Mouse (Mus musculus) intestine, embryonic 16.5 days (tissue): Measurements from ENCODE around the gene Hils1. TPM values are rescaled to one million over a fixed set of nuclear protein-coding genes. Genes with fewer than 3 reads are reported as not detected.

Experiments
- ATAC-seq: fragments of 200-750 bp; cut with Nextera tagmentation; 2 replicates; pipeline ENCODE4 v1.8.0; 2017; ENCODE audit warnings: moderate TSS enrichment, moderate library complexity
- H3K27ac ChIP-seq: fragments of 300-500 bp; sonication (generic); 2 replicates; pipeline ENCODE4 v1.5.1; 2014; ENCODE audit warnings: mild to moderate bottlenecking, low read length
- H3K27me3 ChIP-seq: fragments of 300-500 bp; sonication (generic); replicated peaks from 2 replicates; pipeline ENCODE4 v1.6.1; 2014; ENCODE audit warnings: low read length, control low read depth, mixed read lengths; ENCODE audit not compliant: control insufficient read depth, insufficient read depth
- H3K36me3 ChIP-seq: fragments of 300-500 bp; sonication (generic); 2 replicates; pipeline ENCODE4 v1.6.1; 2014; ENCODE audit warnings: low read length, control low read depth; ENCODE audit not compliant: control insufficient read depth, insufficient read depth
- H3K4me1 ChIP-seq: fragments of 300-500 bp; sonication (generic); 2 replicates; pipeline ENCODE4 v1.6.1; 2014; ENCODE audit warnings: low read length, control low read depth, mixed read lengths; ENCODE audit not compliant: control insufficient read depth, insufficient read depth
- H3K4me2 ChIP-seq: fragments of 300-500 bp; sonication (generic); 2 replicates; pipeline ENCODE4 v1.6.1; 2014; ENCODE audit warnings: low read depth, low read length, control low read depth
- H3K4me3 ChIP-seq: fragments of 300-500 bp; sonication (generic); 2 replicates; pipeline ENCODE4 v1.5.1; 2014; ENCODE audit warnings: mild to moderate bottlenecking, low read length
- H3K9ac ChIP-seq: fragments of 300-500 bp; sonication (generic); 2 replicates; pipeline ENCODE4 v1.6.1; 2014; ENCODE audit warnings: low read depth, low read length
- H3K9me3 ChIP-seq: fragments of 300-500 bp; sonication (generic); 2 replicates; pipeline ENCODE4 v1.6.1; 2016; ENCODE audit warnings: low read length, control low read depth; ENCODE audit not compliant: control insufficient read depth
- WGBS: fragments of 180-500 bp; shearing (Covaris S2); extraction: QIAGEN DNeasy Blood & Tissue Kit; methylation state at CpG from one replicate; pipeline ENCODE4 v1.1.7; 2014; 5-methylcytosine and 5-hydroxymethylcytosine counted together
- polyA plus RNA-seq: library from polyadenylated mRNA; unstranded; fragments of >200 nt; fragmentation: Nextera tagmentation; extraction: Ambion mirVana; gene quantifications from 2 replicates; pipeline ENCODE4 v1.2.1, GENCODE M21; 2015

The Hils1 gene
- polyA plus RNA-seq: not detected in 2 replicates

DNA sequence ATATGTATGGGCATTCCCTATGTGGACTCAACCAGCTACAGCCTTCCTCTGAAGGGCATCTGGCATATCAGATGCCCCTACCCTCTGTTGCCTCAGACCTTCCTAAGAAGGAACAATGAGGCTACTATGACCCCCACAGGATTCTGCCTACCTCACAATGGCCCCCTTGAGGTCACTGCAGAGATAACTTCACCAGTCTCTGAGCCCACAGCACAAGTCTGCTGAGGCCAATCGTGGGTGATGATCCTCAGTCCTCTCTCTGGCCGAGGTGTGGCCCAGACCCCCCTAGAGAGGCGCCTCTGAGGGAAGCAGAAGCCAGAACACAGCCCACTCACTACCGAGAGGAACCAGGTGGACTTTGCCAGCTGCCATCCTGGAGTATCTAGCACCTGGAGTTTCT lies at the start of gene Hils1:
TSS of gene Hils1 (plus strand) at position 175 of the 400 bp plus-strand sequence.
- Histone ChIP-seq H3K9me3 (no peaks in the 10 kb centered on the region), H3K4me1 (peaks cover 5% of the 10 kb centered on the region; the same call in 1 of the 2 replicates), H3K4me2 (no peak within 1 kb of the TSS), H3K27me3 (no peaks in the 10 kb centered on the region; the same call in 1 of the 2 replicates), H3K27ac (no peak within 1 kb of the TSS), H3K4me3 (no peak within 1 kb of the TSS), H3K36me3 (no peaks in the 10 kb centered on the region), H3K9ac (no peak within 1 kb of the TSS)
- no peak for ATAC-seq
- 36% methylated on average over 4 of the region's 4 CpGs for WGBS

DNA sequence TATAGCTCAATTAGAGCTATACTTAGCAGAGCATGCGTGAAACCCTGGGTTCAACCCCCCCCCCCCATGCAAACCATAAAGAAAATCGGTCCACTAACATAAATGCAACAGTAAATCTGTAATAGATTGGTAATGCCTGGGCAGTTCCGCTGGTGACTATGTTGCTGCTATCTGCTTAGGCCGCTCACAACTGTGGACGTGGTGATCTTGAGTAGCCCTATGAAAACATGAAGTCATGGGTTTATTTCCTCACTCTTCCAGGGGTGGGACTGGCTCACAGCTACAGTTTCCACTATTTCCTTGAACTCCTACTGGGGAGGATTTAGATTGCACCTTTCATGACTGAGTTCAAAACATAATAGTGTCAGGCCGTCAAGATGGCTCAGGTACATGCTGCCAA lies 49.7 kb upstream of the Hils1 start:
- Histone ChIP-seq H3K4me2 (no peak overlapping the region), H3K9me3 (no peaks in the 10 kb centered on the region), H3K27me3 (no peaks in the 10 kb centered on the region), H3K27ac (no peak overlapping the region), H3K4me3 (no peak overlapping the region), H3K36me3 (no peaks in the 10 kb centered on the region), H3K9ac (no peak overlapping the region), H3K4me1 (peaks cover 12% of the 10 kb centered on the region)
- ATAC-seq: no peak
- 69% methylated on average over 6 of the region's 6 CpGs for WGBS

DNA sequence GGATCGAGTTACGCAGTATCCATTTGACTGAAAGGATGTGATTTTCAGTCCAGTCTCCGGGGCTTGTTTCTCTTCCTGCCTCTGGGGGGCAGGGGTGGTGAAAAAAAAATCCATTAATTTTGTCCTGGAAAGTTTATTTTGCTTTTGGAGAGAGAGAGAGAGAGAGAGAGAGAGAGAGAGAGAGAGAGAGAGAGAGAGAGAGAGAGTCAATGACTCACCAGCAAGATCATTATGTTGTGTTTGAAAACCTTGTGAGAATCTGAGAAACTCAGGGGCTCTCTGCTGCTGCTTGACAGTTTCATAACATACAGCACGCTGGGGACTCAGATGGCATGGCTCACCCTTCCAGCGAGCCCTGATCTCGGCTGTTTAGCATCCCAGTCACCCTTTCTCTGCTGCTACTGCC lies 46.4 kb upstream of the Hils1 start:
- Histone ChIP-seq H3K9ac (no peak overlapping the region), H3K9me3 (no peaks in the 10 kb centered on the region), H3K4me1 (peaks cover 8% of the 10 kb centered on the region), H3K36me3 (no peaks in the 10 kb centered on the region), H3K4me2 (no peak overlapping the region), H3K27ac (peak overlapping the region; percentile 1; the same call in 1 of the 2 replicates), H3K4me3 (no peak overlapping the region), H3K27me3 (no peaks in the 10 kb centered on the region)
- 36% methylated on average over 6 of the region's 6 CpGs for WGBS
- ATAC-seq: no peak

DNA sequence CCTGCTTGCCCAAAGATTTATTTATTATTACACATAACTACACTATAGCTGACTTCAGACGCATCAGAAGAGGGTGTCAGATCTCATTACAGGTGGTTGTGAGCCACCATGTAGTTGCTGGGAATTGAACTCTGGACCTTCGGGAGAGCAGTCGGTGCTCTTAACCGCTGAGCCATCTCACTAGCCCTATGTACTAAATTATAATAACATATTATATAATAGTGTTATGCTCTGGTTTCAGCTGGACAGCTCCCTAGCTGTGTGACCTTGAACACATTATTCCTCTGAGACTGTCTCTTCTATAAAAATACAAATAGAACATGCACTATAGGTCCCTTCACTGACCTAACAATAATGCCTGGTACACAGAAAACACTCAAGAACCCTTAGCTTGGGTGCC lies 42.4 kb upstream of the Hils1 start:
- no peak for ATAC-seq
- Histone ChIP-seq H3K4me2 (no peak overlapping the region), H3K9ac (no peak overlapping the region), H3K4me3 (no peak overlapping the region), H3K36me3 (no peaks in the 10 kb centered on the region), H3K27ac (no peak overlapping the region), H3K4me1 (peaks cover 27% of the 10 kb centered on the region), H3K9me3 (no peaks in the 10 kb centered on the region), H3K27me3 (no peaks in the 10 kb centered on the region)
- 88% methylated on average over 4 of the region's 4 CpGs for WGBS

DNA sequence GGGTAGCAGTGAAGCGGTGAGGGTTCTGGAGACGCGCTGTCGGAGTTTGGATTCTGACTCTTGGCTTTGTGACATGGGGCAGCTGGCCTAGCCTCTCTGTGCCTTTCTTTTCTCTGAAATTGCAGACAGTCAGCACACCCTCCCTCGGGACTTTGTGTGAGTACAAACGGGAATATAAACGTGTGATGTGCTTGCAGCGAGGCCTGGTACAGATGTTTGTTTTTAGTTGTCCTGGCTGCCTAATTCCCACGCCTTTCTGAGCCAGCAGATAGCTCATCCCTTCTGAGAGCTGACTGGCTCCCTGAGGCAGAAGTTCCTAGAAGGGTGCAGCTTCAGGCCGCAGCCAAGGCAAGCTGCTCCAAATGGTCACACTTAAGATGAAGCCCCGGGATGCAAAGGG lies 41.0 kb upstream of the Hils1 start:
- H3K9me3 ChIP-seq: no peaks in the 10 kb centered on the region
- H3K4me3 ChIP-seq: no peak overlapping the region
- peak overlapping the region; percentile 87 for H3K27ac ChIP-seq
- no peak overlapping the region for H3K9ac ChIP-seq
- no peak for ATAC-seq
- peaks cover 29% of the 10 kb centered on the region for H3K4me1 ChIP-seq
- no peak overlapping the region for H3K4me2 ChIP-seq
- 45% methylated on average over 11 of the region's 11 CpGs for WGBS
- no peaks in the 10 kb centered on the region for H3K27me3 ChIP-seq
- H3K36me3 ChIP-seq: no peaks in the 10 kb centered on the region

DNA sequence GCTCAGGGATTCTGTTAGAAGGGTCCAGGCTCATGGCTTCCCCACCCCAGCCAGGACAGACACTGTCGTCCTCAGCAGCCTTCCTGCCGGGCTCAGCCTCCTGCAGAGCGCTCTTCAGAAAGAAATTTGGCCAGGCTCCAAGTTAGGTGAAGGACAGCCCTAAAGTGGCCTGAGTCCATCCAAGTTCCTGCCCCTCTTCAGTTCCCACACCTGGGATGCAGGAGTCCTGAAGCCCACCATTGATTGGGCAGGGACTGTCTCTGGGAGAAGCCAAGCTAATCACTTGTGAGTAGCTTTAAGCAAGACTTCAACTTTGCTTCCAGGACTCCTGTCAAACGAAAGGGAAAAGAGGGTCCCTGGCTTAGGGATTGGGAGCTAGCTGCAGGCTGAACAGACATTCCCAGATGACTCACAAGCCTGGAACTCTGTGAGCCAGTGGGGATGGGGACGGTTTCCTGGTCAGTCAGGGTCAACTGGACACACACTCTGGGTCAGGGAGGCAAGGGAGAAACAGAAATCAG lies 39.6 kb upstream of the Hils1 start:
- Histone ChIP-seq H3K4me2 (no peak overlapping the region), H3K9me3 (no peaks in the 10 kb centered on the region), H3K4me1 (peaks cover 32% of the 10 kb centered on the region), H3K36me3 (no peaks in the 10 kb centered on the region), H3K27ac (peak overlapping the region; percentile 87), H3K9ac (peak overlapping the region; percentile 46), H3K4me3 (no peak overlapping the region), H3K27me3 (no peaks in the 10 kb centered on the region; the same call in 1 of the 2 replicates)
- no peak for ATAC-seq
- 19% methylated on average over 5 of the region's 5 CpGs for WGBS

DNA sequence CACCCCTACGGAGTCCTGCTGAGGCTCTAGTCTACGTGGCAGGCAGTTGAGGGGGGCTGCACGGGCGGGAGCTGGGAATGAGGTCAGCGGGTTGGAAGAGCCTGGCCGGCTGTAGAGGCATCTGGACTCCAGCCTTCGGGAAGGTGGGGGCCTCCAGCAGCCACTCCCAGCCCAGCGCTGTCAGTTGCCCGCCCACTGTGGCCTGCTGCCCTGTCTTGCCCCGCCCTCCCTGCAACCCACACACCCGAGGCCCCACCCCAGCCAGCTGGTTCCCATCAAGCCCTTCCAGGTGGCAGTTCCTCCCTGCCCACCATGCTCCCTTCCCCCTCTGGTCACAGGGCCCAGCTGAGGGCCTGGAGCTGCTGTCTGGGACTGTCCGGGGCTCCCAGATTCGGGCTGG lies 38.6 kb upstream of the Hils1 start:
- Histone ChIP-seq H3K27me3 (no peaks in the 10 kb centered on the region; the same call in 1 of the 2 replicates), H3K4me1 (peaks cover 38% of the 10 kb centered on the region), H3K4me2 (peak overlapping the region; percentile 35), H3K27ac (peak overlapping the region; percentile 96), H3K9ac (peak overlapping the region; percentile 46), H3K9me3 (no peaks in the 10 kb centered on the region), H3K36me3 (no peaks in the 10 kb centered on the region), H3K4me3 (peak overlapping the region; percentile 14; the same call in 1 of the 2 replicates)
- WGBS: 5% methylated on average over 13 of the region's 13 CpGs
- peak; percentile 91 for ATAC-seq

DNA sequence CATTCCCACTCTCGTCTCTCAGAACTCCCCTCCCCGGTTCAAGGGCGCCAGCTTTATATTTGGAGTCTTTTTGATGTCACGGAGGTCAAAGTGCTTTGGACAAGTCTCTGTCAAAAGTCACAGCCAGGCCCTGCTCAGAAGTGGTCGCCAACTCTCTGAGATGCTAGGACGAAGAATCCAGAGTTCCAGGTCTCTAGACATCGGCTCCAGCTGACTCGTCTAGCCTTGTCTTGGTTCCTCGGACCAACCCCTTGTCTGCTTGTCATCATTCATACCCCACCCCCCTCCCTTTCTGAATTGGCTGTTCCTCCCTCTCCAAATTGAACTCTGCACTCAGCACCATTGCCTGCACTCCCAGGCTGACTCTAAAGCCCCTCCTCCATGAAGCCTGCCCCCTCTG lies 37.8 kb upstream of the Hils1 start:
- Histone ChIP-seq H3K4me3 (no peak overlapping the region), H3K9me3 (no peaks in the 10 kb centered on the region), H3K9ac (peak overlapping the region; percentile 46), H3K27ac (peak overlapping the region; percentile 96), H3K36me3 (no peaks in the 10 kb centered on the region), H3K4me1 (peaks cover 46% of the 10 kb centered on the region), H3K4me2 (no peak overlapping the region), H3K27me3 (no peaks in the 10 kb centered on the region; the same call in 1 of the 2 replicates)
- no peak for ATAC-seq
- 41% methylated on average over 9 of the region's 9 CpGs for WGBS

DNA sequence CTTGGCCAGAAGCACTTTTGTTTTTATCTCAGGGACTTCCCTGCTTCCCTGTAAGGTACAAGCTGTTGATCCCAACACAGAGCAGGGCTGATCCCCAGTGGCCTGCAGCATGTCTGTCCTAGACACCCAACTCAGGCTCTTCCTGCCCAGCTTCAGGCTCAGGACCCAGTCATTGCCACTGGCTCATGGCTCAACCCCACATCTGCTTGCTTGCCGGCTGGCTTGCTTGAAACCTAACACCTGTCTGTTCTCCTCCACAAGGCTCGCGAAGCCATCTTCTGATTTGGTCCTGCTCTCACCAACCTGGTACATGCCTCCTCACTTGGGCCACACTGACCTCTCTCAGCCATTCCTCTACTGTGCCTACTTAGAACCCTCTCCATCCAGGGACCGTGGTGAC lies 37.2 kb upstream of the Hils1 start:
- Histone ChIP-seq H3K27me3 (no peaks in the 10 kb centered on the region; the same call in 1 of the 2 replicates), H3K4me3 (no peak overlapping the region), H3K9me3 (no peaks in the 10 kb centered on the region), H3K27ac (peak overlapping the region; percentile 96), H3K4me2 (no peak overlapping the region), H3K4me1 (peaks cover 50% of the 10 kb centered on the region), H3K36me3 (no peaks in the 10 kb centered on the region), H3K9ac (no peak overlapping the region; the same call in 1 of the 2 replicates)
- WGBS: 51% methylated on average over 4 of the region's 4 CpGs
- no peak for ATAC-seq

DNA sequence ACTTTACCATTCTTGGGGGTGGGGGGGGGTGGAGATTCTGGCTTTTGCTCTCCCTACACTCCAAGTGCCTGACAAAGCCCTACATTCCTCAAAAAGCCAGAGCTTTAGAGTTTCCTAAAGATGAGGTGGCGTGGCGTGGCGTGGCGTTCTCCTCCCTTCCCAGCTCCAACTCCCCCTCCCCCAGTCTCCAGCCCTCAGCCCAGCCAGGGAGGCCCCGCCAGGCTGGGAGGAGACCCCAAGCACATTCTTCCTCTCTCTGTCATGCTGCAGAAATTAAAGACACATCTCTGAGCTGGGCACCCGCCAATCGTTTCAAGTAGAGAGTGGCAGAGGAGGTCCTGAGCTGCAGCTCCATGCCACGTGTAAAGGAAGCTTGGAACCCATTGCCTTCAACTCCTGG lies 33.8 kb upstream of the Hils1 start:
- Histone ChIP-seq H3K4me3 (no peak overlapping the region), H3K27ac (peak overlapping the region; percentile 92), H3K27me3 (peaks cover 3% of the 10 kb centered on the region; the same call in 1 of the 2 replicates), H3K9me3 (no peaks in the 10 kb centered on the region), H3K9ac (peak overlapping the region; percentile 1; the same call in 1 of the 2 replicates), H3K36me3 (no peaks in the 10 kb centered on the region), H3K4me2 (no peak overlapping the region), H3K4me1 (peaks cover 36% of the 10 kb centered on the region)
- peak; percentile 1; the same call in 1 of the 2 replicates for ATAC-seq
- 26% methylated on average over 8 of the region's 8 CpGs for WGBS
